Mouse (Mus musculus) testis, postnatal 10 days (tissue): ENCODE measurements around the gene Pdxp.
"Not testable (repeated sequence)": the region's sequence is repeated elsewhere in the genome, so short reads cannot be mapped to it uniquely, and the experiment has no call there.

Experiments
- DNase-seq: peaks from one replicate; pipeline ENCODE4 v3.0.0; 2021; ENCODE audit warnings: low spot score

The Pdxp gene

DNA sequence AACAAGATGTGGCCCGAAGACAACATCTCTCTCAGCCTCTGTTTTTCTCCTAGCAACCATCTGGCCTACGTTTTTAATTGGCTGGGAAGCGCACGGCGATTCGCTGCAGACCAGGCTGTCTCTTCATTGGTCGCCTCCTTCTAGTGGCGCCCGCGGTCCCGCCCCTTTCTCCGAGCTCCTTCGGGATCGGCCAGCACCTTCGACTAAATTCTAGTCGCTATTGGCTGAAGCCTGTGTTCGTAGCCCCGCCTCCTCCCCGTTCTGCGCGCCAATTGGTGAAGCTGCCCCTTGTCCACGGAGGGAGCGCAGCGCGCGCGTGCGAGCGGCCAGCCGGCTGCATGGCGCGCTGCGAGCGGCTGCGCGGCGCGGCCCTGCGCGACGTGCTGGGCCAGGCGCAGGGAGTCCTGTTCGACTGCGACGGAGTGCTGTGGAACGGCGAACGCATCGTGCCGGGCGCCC lies at the start of gene Pdxp:
Gene Pdxp (plus strand): TSS at position 288 of the 459 bp plus-strand sequence.
- peak; percentile 96 for DNase-seq

GRCm38 (mm10) chr15:78868398-78868797 lies 45.3 kb upstream of the Pdxp start:
- DNase-seq = no peak

DNA sequence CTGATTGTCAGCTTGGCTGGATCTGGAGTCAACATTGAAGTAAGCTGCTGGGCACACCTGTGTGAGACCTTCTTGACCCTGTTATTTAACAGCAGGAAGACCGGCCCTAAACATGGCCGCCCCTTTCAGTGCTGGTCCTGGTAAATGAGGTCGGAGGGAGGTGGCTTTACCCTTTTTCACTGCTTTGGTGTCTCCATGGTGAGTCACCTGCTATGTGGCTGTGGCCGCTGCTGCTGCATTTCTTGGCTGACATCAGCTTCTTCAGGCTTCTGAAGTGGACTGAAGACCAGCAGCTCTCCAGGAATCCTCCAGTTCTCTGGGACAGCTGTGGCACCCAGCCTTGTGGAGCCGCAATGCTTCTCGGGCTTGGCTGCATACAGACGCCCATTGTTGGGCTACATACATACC lies 44.9 kb upstream of the Pdxp start:
- DNase-seq = no peak

DNA sequence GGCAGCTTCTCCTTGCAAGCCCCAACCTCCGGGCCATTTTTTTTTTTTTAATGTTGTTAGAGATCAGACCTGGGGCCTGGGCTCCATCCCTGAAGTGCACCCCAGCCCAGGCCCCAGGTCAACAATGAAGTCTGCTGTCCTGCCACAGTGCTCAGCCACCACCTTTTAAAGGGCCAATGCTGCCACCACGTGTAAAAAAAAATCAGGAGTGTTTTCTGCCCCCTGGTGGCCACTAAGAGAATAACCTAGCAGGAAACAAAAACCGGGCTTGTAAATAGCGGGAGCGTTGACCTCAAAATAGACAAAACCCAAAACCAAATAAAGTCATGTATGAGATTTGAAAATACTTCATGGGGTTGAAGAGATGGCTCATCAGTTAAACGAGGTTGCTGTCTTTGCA lies 43.9 kb upstream of the Pdxp start:
- DNase-seq = no peak

- DNase-seq = no peak
Observed at GRCm38 (mm10) chr15:78872021-78872608, 41.6 kb upstream of the Pdxp start.

GRCm38 (mm10) chr15:78873803-78874435 lies 39.8 kb upstream of the Pdxp start:
- no peak for DNase-seq

DNA sequence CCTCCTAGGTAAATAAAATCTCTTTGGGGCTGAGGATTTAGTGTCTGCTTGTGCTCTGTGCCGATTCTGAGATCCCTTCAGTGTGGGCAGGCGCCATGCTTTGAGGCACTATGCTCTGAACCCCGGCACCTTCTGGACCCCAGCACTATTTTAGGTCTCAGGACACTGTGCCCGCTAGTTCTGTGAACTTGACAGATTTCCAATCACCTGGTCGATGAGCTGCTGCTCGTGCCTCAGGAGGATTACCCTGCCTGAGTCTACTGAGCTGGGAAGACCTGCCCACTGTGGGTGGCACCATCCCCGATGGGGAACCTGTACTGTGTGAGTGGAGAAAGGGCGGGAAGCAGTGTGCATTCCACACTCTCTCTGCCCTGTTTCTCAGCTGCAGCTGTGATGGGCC lies 38.7 kb upstream of the Pdxp start:
- DNase-seq = no peak

DNA sequence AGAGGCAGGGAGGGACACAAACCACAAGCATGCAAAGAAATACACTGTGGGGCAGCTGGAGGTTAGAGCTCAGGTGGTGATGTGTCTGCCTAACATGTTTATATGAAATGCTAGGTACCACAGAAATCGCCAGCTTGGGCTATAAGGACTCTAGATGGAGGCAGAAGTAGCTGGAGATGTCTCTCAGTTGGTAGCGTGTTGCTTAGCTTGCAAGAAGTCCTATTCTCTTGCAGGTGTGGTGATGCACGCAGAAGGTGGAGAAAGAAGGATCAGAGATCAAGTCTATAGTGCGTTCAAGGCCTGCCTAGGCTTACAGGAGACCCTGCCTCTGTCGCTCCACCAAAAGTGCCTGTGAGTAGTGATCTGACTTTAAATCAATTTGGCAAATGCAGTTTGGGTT lies 38.2 kb upstream of the Pdxp start:
- no peak for DNase-seq

GRCm38 (mm10) chr15:78876258-78876696 lies 37.4 kb upstream of the Pdxp start:
- DNase-seq = peak; percentile 90

DNA sequence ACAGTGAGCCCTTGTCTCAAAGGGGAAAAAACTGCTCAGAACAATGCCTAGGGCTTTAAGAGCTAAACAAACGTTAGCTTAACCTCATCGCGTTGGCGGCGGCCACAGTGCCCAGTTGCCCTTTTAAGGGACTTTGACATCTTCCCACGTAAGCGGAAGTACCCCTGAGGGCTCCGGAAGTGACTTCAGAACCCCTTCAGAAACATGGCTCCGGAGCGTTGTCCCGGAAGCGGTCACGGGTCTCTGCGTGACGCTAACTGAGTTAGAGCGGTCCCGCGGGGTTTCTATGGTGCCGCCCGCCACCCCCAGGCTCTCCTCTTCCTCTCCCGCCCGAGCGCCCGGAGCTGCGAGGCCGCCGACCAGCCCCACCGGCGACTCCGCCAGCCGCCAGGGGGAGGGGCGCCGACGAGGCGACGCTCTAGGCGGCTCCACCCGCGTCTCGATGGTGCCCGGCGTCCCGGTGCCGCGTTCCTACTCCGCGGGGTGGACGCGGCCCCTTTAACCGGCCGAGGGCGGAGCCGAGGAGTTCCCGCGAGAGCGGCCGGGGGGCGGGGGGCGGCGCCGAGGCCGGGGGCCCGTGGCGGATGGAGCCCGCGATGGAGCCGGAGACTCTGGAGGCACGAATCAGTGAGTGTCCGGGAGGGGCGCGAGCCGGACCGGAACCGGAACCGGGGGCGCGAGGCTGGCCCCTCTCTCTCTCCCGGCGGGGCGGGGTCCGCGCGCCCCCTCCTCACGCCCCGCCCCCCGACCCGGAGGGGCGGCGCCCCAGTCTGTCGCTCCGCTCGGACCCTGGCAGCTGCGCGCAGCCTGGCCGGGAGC lies 36.5 kb upstream of the Pdxp start, which contains the start of gene Gga1:
Gene Gga1 (plus strand): TSS at position 200 of the 819 bp plus-strand sequence.
- DNase-seq = peak; percentile 91

DNA sequence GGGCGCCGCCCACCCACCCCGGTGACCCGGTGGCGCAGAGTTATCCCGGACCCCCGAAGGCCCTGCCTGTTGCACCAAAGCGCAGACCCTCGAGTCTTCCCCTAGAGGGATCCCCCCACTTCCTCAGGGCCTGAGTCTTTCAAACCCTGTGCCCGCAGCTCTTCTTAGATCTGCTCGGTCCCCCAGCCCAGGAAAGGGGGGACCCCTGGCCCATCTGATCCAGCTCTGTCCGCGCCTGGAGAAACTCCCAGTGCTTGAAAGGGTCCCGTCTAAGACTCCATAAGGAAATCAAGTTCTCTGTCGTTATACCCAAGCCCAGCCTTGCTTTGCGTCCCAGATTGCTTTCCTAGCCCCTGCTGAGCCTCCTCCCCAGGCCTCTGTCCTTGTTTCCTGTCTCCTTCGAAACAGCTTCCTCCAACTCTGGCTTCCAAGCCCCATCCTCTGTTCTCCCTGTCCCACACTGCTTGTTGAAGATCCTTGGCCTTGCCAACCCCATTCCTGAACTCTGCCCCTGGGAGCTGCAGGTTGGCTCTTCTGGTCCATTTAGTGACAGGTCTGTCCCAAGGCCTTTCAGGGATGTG lies 35.8 kb upstream of the Pdxp start:
- no peak for DNase-seq

- not testable (repeated sequence) for DNase-seq
Observed at GRCm38 (mm10) chr15:78878792-78879516, 34.8 kb upstream of the Pdxp start.

DNA sequence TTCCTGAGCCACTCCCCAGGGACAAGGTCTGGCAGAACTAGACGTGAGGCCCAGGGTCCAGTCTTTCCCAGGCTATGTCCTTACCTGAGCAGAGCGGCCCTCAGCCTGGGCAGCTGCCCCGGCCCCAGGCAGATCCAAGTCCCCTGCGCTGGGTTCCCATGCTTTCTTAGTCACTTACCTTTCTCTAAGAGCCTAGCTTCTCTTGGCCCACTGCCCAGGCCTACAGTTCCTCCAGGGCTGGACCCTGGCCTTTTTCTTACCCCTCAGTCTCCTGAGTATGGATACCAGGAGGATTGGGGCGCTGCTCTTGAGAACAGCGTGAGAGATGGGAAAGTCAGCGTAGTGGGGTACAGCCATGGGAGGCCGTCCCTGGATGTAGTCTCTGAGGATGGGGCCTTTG lies 33.3 kb upstream of the Pdxp start:
- DNase-seq = peak; percentile 63

DNA sequence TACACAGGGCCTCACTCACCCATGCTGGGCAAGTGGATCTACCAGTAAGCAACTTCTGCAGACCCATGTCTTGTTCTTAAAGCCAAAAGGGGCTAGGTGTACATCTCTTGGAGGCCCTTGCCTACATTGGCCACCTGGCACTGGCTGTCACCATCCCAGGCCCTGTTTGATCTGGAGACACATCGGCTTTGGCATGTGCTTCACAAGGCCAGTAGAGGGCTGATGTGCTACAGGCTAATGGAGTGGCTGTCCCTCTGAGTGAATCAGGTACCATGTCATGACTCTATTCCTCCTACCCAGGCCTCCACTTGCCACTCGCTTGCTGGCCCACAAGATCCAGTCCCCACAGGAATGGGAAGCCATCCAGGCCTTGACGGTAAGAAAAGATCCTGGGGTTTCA lies 31.9 kb upstream of the Pdxp start:
- no peak for DNase-seq

GRCm38 (mm10) chr15:78889401-78889853 lies 24.3 kb upstream of the Pdxp start:
- DNase-seq = no peak

DNA sequence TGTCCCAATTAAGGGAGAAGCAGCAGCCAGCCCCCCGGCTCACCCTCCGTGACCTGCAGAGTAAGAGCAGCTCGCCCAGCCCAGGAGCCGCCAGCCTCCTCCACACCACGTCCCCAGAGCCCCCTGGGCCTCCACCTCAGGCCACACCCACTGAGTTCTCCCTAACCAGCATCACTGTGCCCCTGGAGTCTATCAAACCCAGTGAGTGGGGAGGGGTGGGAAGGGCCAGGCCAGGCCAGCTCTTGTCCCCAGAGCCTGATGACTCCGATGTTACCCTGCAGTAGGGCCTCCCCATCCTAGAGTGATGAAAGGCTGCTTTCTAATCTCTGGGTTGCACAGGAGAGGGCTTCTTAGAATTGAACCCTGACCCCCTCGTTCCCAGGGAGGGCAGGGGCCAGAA lies 21.3 kb upstream of the Pdxp start:
- no peak for DNase-seq

DNA sequence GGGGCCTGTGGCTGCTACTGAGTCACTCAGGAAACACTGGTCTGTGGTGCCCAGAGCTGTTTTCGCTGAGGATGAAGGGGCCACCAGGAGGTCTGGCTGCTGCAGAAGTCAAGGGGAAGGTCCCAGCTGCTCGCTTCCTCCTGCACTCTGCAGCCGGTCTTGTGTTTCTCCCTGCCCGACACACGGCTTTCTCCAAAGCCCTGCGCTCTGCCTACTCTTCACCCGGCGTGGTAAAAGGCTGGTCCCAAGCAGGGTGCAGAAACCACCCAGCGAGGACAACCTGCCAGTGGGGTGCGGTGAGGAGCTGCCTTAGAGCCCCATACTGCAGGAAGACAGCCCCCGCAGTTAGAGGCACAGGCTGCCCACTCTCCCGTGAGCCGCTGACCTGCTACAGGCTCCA lies 19.0 kb upstream of the Pdxp start:
- no peak for DNase-seq

DNA sequence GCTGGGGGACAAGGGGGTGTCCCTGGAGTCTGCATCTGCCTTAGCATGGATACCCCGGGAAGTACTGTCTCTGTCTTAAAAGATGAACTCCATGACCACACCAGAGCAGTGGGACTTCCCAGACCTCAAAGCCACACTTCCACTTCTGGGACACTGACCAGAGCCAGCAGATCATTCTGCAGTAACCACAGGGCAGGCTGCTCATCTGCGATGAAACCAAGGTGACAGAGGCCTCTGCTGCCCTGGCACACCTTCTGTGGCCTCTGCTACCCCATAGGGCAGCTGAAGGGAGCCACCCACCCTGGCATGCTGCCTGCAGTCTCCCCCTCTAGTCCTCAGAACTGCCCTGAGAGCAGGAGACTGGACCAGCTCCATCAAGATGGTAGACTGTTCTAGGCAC lies 18.0 kb upstream of the Pdxp start:
- DNase-seq = no peak

GRCm38 (mm10) chr15:78896149-78896548 lies 17.6 kb upstream of the Pdxp start:
- no peak for DNase-seq

- DNase-seq = peak; percentile 72
Observed at GRCm38 (mm10) chr15:78897488-78897887, 16.2 kb upstream of the Pdxp start.

DNA sequence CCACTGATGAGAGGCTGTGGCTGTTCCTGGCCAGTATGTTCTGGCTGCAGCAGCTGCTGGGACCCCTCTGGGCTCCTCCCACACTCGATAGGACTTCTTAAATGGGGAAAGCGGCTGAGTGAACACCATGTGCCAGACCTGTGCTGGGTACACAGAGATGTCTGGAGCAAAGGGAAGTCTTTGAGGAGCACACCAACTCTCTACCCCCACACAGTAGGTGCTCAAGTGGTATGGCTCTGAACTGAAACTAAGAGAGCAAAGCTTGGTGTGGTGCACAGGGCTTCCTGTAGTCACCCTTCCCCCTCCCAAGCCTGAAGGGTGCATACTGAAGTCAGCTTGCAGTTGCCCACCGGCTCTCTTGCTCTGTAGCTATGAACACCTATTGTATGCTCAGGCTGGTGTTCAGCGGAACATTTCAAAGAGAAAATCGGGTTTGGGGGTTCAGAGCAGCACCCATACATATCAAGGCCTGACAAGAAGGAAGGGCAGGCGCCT lies 15.2 kb upstream of the Pdxp start:
- DNase-seq = no peak

GRCm38 (mm10) chr15:78899409-78899739 lies 14.3 kb upstream of the Pdxp start, which contains the start of gene Gm49510:
Gene Gm49510, plus strand, starts transcription at chr15:78899667.
- no peak for DNase-seq
